Comparison of ENCODE assay signal across 25 mouse cellular contexts in the genomic region with DNA sequence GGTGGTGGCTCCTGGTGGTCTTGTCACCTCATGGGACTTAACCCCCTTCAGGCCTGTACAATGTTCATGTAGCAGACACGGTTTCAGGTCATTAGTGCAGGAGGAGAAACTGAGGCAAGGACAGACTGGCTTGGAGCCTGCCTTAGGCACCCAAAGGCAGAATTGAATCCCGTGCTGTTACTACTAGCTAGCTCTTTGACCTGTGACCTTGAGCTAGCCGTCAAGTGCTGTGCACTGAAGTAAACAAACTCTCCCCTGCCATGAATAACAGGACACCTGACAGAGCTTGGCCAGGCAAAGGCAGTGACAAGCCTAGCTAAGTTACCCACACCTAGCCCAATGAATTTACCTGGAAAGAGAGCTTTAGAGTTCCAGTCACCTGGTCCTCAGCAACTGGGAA. TPM values are rescaled to one million over a fixed set of nuclear protein-coding genes. Genes with fewer than 3 reads are reported as not detected.
DNase-seq lines count a peak whose midpoint lies in the region; ATAC-seq and TF ChIP-seq lines count a peak whose summit lies in the region.
"Had no signal": no experiment of that assay in that cellular context is flagged by ENCODE, and none has a peak within 500 bp of the region (broad histone marks: within the 10 kb centered on the region; RNA-seq: fewer than 3 reads in every experiment).

No protein-coding gene starts in this region.

- in situ Hi-C loops in ES-E14 (cut with MboI; ENCODE audit: low sequenced_read_pairs in 2 of 2, unreplicated experiment in 2 of 2): no loop called here

- no peaks in the 10 kb centered on the region for H3K27me3 ChIP-seq in E14TG2a.4 (ENCODE audit: insufficient read depth, low read length)
- H3K27me3 ChIP-seq in ES-Bruce4 (ENCODE audit: control insufficient read depth, insufficient read depth, low read length, poor library complexity, severe bottlenecking): no peaks in the 10 kb centered on the region
- H3K27me3 ChIP-seq in hindbrain, embryonic 14.5 days (ENCODE audit: control insufficient read depth, insufficient read depth, low read length): peaks cover 9% of the 10 kb centered on the region

- H3K4me2 ChIP-seq in hindbrain, embryonic 14.5 days (replicated peaks): no peak overlapping the region
- H3K4me2 ChIP-seq: embryonic facial prominence, embryonic 12.5 days had no signal

- H3K4me1 ChIP-seq in E14TG2a.4 (replicated peaks; ENCODE audit: low read depth, low read length) (peaks cover 94% of the 10 kb centered on the region), ES-Bruce4 (ENCODE audit: control insufficient read depth, insufficient read depth, low read length) (peaks cover 20% of the 10 kb centered on the region), ES-E14 (ENCODE audit: control insufficient read depth in 2 of 2, insufficient read depth in 2 of 2, low read length in 2 of 2, poor library complexity in 1 of 2) (peaks cover 14 to 51% of the 10 kb centered on the region in 2 experiments)
- no peaks in the 10 kb centered on the region for H3K4me1 ChIP-seq in hindbrain, embryonic 14.5 days (replicated peaks; ENCODE audit: control insufficient read depth, insufficient read depth, low read length)
- H3K4me1 ChIP-seq: embryonic facial prominence, embryonic 10.5 days; embryonic facial prominence, embryonic 12.5 days had no signal

- H3K36me3 ChIP-seq in E14TG2a.4 (ENCODE audit: insufficient read depth, low read length) (peaks cover 4% of the 10 kb centered on the region; the same call in 1 of the 2 replicates), ES-Bruce4 (ENCODE audit: control insufficient read depth, insufficient read depth, low read length, poor library complexity, severe bottlenecking) (no peaks in the 10 kb centered on the region), ES-E14 (ENCODE audit: control insufficient read depth, insufficient read depth, low read length, poor library complexity, severe bottlenecking) (peaks cover 2% of the 10 kb centered on the region; the same call in 1 of the 2 replicates)
- no peaks in the 10 kb centered on the region for H3K36me3 ChIP-seq in hindbrain, embryonic 14.5 days (replicated peaks; ENCODE audit: control insufficient read depth, insufficient read depth)
- H3K36me3 ChIP-seq: embryonic facial prominence, embryonic 10.5 days; embryonic facial prominence, embryonic 12.5 days had no signal

- no peak overlapping the region for H3K9ac ChIP-seq in ES-Bruce4 (ENCODE audit: low read depth, poor library complexity, severe bottlenecking)
- peak overlapping the region; percentile 35; the same call in 1 of the 2 replicates for H3K9ac ChIP-seq in ES-E14 (ENCODE audit: insufficient read depth, low read depth, low read length, poor library complexity, severe bottlenecking)
- H3K9ac ChIP-seq in hindbrain, embryonic 14.5 days: no peak overlapping the region
- H3K9ac ChIP-seq: embryonic facial prominence, embryonic 12.5 days had no signal

- H3K4me3 ChIP-seq in E14TG2a.4 (replicated peaks; ENCODE audit: low read length) (peak overlapping the region; percentile 70), ES-Bruce4 (ENCODE audit: low read depth, low read length) (no peak overlapping the region), ES-E14 (ENCODE audit: insufficient read depth in 1 of 2, low read depth in 1 of 2, low read length in 2 of 2, poor library complexity in 1 of 2, severe bottlenecking in 1 of 2) (no peak overlapping the region)
- no peak overlapping the region for H3K4me3 ChIP-seq in hindbrain, embryonic 14.5 days (replicated peaks; ENCODE audit: low read length)
- H3K4me3 ChIP-seq: embryonic facial prominence, embryonic 10.5 days; embryonic facial prominence, embryonic 12.5 days had no signal

- H3K9me3 ChIP-seq in E14TG2a.4 (ENCODE audit: low read length) (no peaks in the 10 kb centered on the region), ES-Bruce4 (replicated peaks; ENCODE audit: control insufficient read depth, insufficient read depth, low read length, poor library complexity, severe bottlenecking) (no peaks in the 10 kb centered on the region), ES-E14 (ENCODE audit: control insufficient read depth, insufficient read depth, low read depth, low read length) (no peaks in the 10 kb centered on the region)
- H3K9me3 ChIP-seq in hindbrain, embryonic 14.5 days (ENCODE audit: control insufficient read depth, low read length): no peaks in the 10 kb centered on the region
- H3K9me3 ChIP-seq: embryonic facial prominence, embryonic 10.5 days; embryonic facial prominence, embryonic 12.5 days had no signal

- no peak for ATAC-seq in hindbrain, embryonic 14.5 days (ENCODE audit: low FRiP score)
- ATAC-seq: forebrain, embryonic 14.5 days; forebrain, embryonic 16.5 days had no signal

- TF ChIP-seq CTCF in E14TG2a.4 (conservative IDR thresholded peaks at IDR 0.05; ENCODE audit: low read length) (no peak), ES-Bruce4 (IDR thresholded peaks at IDR 0.05; ENCODE audit: low read depth, low read length) (no peak)

- TF ChIP-seq POLR2A in ES-Bruce4 (IDR thresholded peaks at IDR 0.05; ENCODE audit: insufficient read depth, low read length): no peak

- DNase-seq in ES-E14 (ENCODE audit: low read depth, low spot score): no peak
- no peak for DNase-seq in hindbrain, embryonic 14.5 days (ENCODE audit: low spot score)
- no peak for DNase-seq in urinary bladder, postnatal 4 days (ENCODE audit: low spot score in 2 of 2)
- DNase-seq: adrenal gland, adult 2 months; adrenal gland, postnatal 10 days; adrenal gland, postnatal 25 days; cerebellum, adult 11 months; cerebellum, adult 18-20 months; cerebellum, adult 8-10 months; cerebellum, adult 9-11 months; cerebellum, postnatal 14 days; cerebellum, postnatal 36 days had no signal

- H3K27ac ChIP-seq in ES-Bruce4 (ENCODE audit: insufficient read depth, low read length) (peak overlapping the region; percentile 52), ES-E14 (ENCODE audit: insufficient read depth, low read depth, low read length, poor library complexity, severe bottlenecking) (peak overlapping the region; percentile 57)
- no peak overlapping the region for H3K27ac ChIP-seq in hindbrain, embryonic 14.5 days
- H3K27ac ChIP-seq: embryonic facial prominence, embryonic 10.5 days; embryonic facial prominence, embryonic 12.5 days had no signal

- TF ChIP-seq EP300 in ES-Bruce4 (IDR thresholded peaks at IDR 0.05; ENCODE audit: insufficient read depth, low read depth, low read length): peak; percentile 95

- 52% methylated on average over 3 of the region's 3 CpGs for WGBS in hindbrain, embryonic 14.5 days

TF ChIP-seq in ES-E14, 5 proteins besides CTCF, POLR2A, EP300 and RAD21:
- TF ChIP-seq CHD2 (IDR thresholded peaks at IDR 0.05; ENCODE audit: low read depth, low read length) (no peak), MAFK (IDR thresholded peaks at IDR 0.05; ENCODE audit: insufficient read depth, low read depth, low read length) (no peak), HCFC1 (IDR thresholded peaks at IDR 0.05; ENCODE audit: borderline replicate concordance, insufficient read depth, low read length) (no peak), ZC3H11A (IDR thresholded peaks at IDR 0.05; ENCODE audit: borderline replicate concordance, low read depth, low read length) (no peak), ZNF384 (IDR thresholded peaks at IDR 0.05; ENCODE audit: low read depth, low read length) (no peak)

RNA-seq across cellular contexts. Expression of a gene that starts 7.8 kb away (rescaled TPM):
- polyA plus RNA-seq in ES-Bruce4 (2011; ENCODE audit: insufficient read depth, insufficient read length, low read depth, missing spikeins): 82.9 and 84.3 TPM in 2 replicates
- total RNA-seq in ES-E14 (2012; rRNA removed): 147 and 268 TPM in 2 replicates
- not detected in 2 replicates for polyA plus RNA-seq in hindbrain, embryonic 14.5 days (2014; fragmentation: Nextera tagmentation; extraction: Ambion mirVana)
- total RNA-seq: adrenal gland, adult 2 months; adrenal gland, postnatal 10 days; adrenal gland, postnatal 25 days; adrenal gland, postnatal 4 days; common myeloid progenitor, adult 5-6 weeks; MEL had no signal
- polyA plus RNA-seq: adrenal gland, adult 2 months; brain, embryonic 14.5 days; C2C12; forebrain, embryonic 11.5 days; forebrain, embryonic 14.5 days; forebrain, embryonic 16.5 days; frontal cortex, adult 2 months had no signal

RNA-seq across cellular contexts. Expression of a gene that starts 17.1 kb away (rescaled TPM):
- 0.43 and 0.78 TPM in 2 replicates for polyA plus RNA-seq in ES-Bruce4 (2011; ENCODE audit: insufficient read depth, insufficient read length, low read depth, missing spikeins)
- total RNA-seq in ES-E14 (2012; rRNA removed): 2.4 and 3.3 TPM in 2 replicates
- polyA plus RNA-seq in hindbrain, embryonic 14.5 days (2014; fragmentation: Nextera tagmentation; extraction: Ambion mirVana): 4.8 and 9.7 TPM in 2 replicates
- total RNA-seq: MEL had no signal
- polyA plus RNA-seq: C2C12 had no signal

RNA-seq across cellular contexts. Expression of a gene that starts 41.4 kb away (rescaled TPM):
- 3.1 and 3.3 TPM in 2 replicates for polyA plus RNA-seq in ES-Bruce4 (2011; ENCODE audit: insufficient read depth, insufficient read length, low read depth, missing spikeins)
- 10.8 and 43.2 TPM in 2 replicates for total RNA-seq in ES-E14 (2012; rRNA removed)
- polyA plus RNA-seq in hindbrain, embryonic 14.5 days (2014; fragmentation: Nextera tagmentation; extraction: Ambion mirVana): 13.7 and 18.5 TPM in 2 replicates
- total RNA-seq: adrenal gland, postnatal 10 days; adrenal gland, postnatal 25 days; common myeloid progenitor, adult 5-6 weeks had no signal
- polyA plus RNA-seq: frontal cortex, adult 2 months had no signal

RNA-seq across cellular contexts. Expression of a gene that starts 59.9 kb away (rescaled TPM):
- 21.5 and 30.7 TPM in 2 replicates for polyA plus RNA-seq in ES-Bruce4 (2011; ENCODE audit: insufficient read depth, insufficient read length, low read depth, missing spikeins)
- 23.9 TPM in 2 replicates for total RNA-seq in ES-E14 (2012; rRNA removed)
- polyA plus RNA-seq in hindbrain, embryonic 14.5 days (2014; fragmentation: Nextera tagmentation; extraction: Ambion mirVana): 22.3 and 22.6 TPM in 2 replicates

Comparison
In these comparisons a context has a peak if more than half of its experiments do, and no peak if none do; other contexts are left out.
1. RNA of a gene that starts 7.8 kb away (polyA plus RNA-seq): 82.9 to 84.3 TPM in ES-Bruce4; not detected in hindbrain, embryonic 14.5 days; every median in the first group is over 10 times any median in the second.